Mouse (Mus musculus) liver, postnatal 0 days (tissue): ENCODE results near the gene Ces1d.

Experiments used
- CTCF ChIP-seq: sonication (generic); IDR thresholded peaks from 2 replicates; pipeline ENCODE4 v1.5.1; 2016; ENCODE audit warnings: antibody characterized with exemption, low read depth
- EP300 ChIP-seq: IDR thresholded peaks from 2 replicates; pipeline ENCODE4 v1.6.1; 2016; ENCODE audit warnings: antibody characterized with exemption, low read depth, mild to moderate bottlenecking

GRCm38 (mm10) chr8:93217375-93217774, 19.7 kb upstream of the Ces1d start:
- TF ChIP-seq CTCF (no peak), EP300 (no peak)
